ENCODE assay signal across 10 mouse cellular contexts in the genomic region with DNA sequence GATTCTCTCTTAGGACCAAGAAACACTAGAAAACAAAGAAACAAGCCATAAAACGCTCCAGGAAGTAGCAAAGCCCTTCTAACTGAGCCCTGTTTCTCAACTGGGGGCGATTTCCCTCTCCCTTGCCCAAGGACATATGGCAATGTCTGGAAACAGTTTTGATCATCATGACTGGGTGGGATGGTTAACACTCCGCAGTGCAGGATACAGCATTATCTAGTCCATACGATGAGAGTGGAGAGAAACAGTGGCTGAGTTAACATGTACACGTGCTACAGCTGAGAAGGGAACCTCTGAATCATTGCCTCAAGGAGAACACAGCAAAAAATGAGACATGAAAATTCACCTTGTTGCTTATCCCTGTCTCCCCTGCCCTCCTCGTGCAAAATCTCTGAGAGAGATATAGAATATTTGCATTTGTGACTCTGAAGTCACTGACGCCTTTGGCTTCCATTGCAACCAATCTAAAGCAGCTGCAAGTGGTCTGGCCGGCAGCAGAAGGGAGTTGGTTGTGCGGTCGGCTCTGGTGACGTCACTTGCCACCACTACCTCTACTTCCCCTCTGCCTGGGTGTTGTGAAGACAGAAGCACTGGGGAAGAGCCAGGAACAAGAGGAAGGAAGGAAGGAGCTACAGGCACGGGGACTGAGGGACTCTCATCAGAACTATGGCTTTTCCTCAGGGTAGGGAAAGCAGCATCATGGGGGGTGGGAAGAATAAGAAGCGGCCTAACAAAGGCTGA.
DNase-seq lines count a peak whose midpoint lies in the region; ATAC-seq lines count a peak whose summit lies in the region.
"Had no signal": no experiment of that assay in that cellular context is flagged by ENCODE, and none has a peak within 500 bp of the region (broad histone marks: within the 10 kb centered on the region; RNA-seq: fewer than 3 reads in every experiment).

No protein-coding gene starts in this region.

- no peak overlapping the region for H3K4me2 ChIP-seq in embryonic facial prominence, embryonic 15.5 days (replicated peaks)
- H3K4me2 ChIP-seq: midbrain, embryonic 15.5 days had no signal

- H3K4me1 ChIP-seq in embryonic facial prominence, embryonic 15.5 days, result peaks cover 56% of the 10 kb centered on the region
- H3K4me1 ChIP-seq in embryonic facial prominence, embryonic 10.5 days, result peaks cover 80% of the 10 kb centered on the region

- no peaks in the 10 kb centered on the region for H3K36me3 ChIP-seq in embryonic facial prominence, embryonic 15.5 days
- no peaks in the 10 kb centered on the region for H3K36me3 ChIP-seq in embryonic facial prominence, embryonic 10.5 days (replicated peaks)
- H3K36me3 ChIP-seq: midbrain, embryonic 15.5 days had no signal

- no peaks in the 10 kb centered on the region for H3K27me3 ChIP-seq in embryonic facial prominence, embryonic 15.5 days
- H3K27me3 ChIP-seq in embryonic facial prominence, embryonic 10.5 days (replicated peaks; ENCODE audit: low read depth, poor library complexity, severe bottlenecking), result no peaks in the 10 kb centered on the region
- H3K27me3 ChIP-seq: midbrain, embryonic 15.5 days had no signal

- no peak for DNase-seq in embryonic facial prominence, embryonic 10.5 days (ENCODE audit: low spot score)
- peak; percentile 35 for DNase-seq in right cerebral cortex, adult 18-20 months
- no peak for DNase-seq in right cerebral cortex, postnatal 4 days
- peak; percentile 21 to 35 for DNase-seq in thymus, postnatal 36 days
- DNase-seq in retina, embryonic 14.5 days (ENCODE audit: low spot score), result no peak
- DNase-seq in adrenal gland, postnatal 36 days, result no peak
- DNase-seq: gastrocnemius, postnatal 10 days had no signal

- no peaks in the 10 kb centered on the region for H3K9me3 ChIP-seq in embryonic facial prominence, embryonic 15.5 days (replicated peaks)
- no peaks in the 10 kb centered on the region for H3K9me3 ChIP-seq in embryonic facial prominence, embryonic 10.5 days
- H3K9me3 ChIP-seq: midbrain, embryonic 15.5 days had no signal

- ATAC-seq in embryonic facial prominence, embryonic 15.5 days (ENCODE audit: insufficient number of reproducible peaks, low FRiP score, low TSS enrichment, low read depth), result no peak
- peak; percentile 51 for ATAC-seq in megakaryocyte-erythroid progenitor cell, adult 5-6 weeks (replicated peaks; ENCODE audit: low FRiP score, low TSS enrichment, poor library complexity, severe bottlenecking)
- ATAC-seq: midbrain, embryonic 15.5 days had no signal

- 37% methylated on average over 13 of the region's 13 CpGs for WGBS in embryonic facial prominence, embryonic 15.5 days
- WGBS in embryonic facial prominence, embryonic 10.5 days, result 57% methylated on average over 13 of the region's 13 CpGs

- 0 out of 2 replicates have a peak overlapping the region, but pooled peaks have one; percentile 1 for H3K9ac ChIP-seq in embryonic facial prominence, embryonic 15.5 days
- H3K9ac ChIP-seq: midbrain, embryonic 15.5 days had no signal

- peak overlapping the region; percentile 36; the same call in 1 of the 2 replicates for H3K27ac ChIP-seq in embryonic facial prominence, embryonic 15.5 days (replicated peaks)
- H3K27ac ChIP-seq in embryonic facial prominence, embryonic 10.5 days (replicated peaks), result no peak overlapping the region
- H3K27ac ChIP-seq: midbrain, embryonic 15.5 days had no signal

- H3K4me3 ChIP-seq in embryonic facial prominence, embryonic 15.5 days (replicated peaks), result no peak overlapping the region
- H3K4me3 ChIP-seq in embryonic facial prominence, embryonic 10.5 days, result no peak overlapping the region
- H3K4me3 ChIP-seq: midbrain, embryonic 15.5 days had no signal

Comparison
In these comparisons a context has a peak if more than half of its experiments do, and no peak if none do; other contexts are left out.
1. DNase-seq: peak in right cerebral cortex, adult 18-20 months (single experiment) and thymus, postnatal 36 days (2 of 2); none in embryonic facial prominence, embryonic 10.5 days (single experiment), right cerebral cortex, postnatal 4 days (single experiment), retina, embryonic 14.5 days (single experiment) and adrenal gland, postnatal 36 days (0 of 2).